Mouse (Mus musculus) retina, postnatal 1 day (tissue): ENCODE measurements around the gene Ldb3.

ENCODE experiments used
- DNase-seq: peaks from one replicate; pipeline ENCODE4 v3.0.0-alpha.2; 2012

Gene Ldb3

DNA sequence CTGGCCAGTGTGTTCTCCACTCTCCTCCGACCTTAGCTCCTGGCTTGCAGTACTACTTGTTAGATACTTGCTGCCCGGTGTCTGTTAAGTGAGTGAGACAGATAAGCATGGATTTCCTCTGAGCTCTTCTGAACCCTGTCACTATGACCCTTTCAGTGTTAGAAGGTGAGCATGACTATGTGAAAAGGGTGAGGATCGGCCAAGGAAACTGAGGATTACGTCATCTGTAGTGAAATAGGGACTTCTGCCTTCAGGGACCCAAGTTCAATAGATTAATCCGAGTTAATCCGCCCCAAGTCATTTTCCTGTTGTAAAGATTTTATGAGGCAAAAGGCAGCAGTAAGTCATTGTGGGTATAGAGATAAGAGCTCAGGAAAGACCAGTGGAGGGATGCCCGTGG, 83.2 kb downstream of the Ldb3 start:
- DNase-seq: no peak

DNA sequence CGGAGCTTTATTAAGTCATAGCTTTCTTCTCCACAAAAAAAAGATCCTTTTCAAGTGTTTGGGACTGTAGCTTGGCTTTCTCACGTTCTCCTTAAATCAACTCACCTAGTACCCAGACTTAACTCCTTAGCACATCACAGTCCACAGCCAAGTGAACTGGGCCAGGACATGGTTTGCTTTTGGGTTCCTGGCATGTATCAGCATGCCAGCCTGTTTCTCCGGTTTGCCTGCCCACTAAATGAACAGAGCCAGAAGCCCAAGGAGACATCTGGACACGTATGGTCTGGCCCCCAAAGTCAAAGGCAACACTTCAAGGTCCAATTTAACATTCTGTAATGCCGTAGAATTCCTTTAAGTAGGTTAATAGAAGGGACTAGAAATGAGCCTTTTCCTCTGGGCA, 84.1 kb downstream of the Ldb3 start:
- no peak for DNase-seq

DNA sequence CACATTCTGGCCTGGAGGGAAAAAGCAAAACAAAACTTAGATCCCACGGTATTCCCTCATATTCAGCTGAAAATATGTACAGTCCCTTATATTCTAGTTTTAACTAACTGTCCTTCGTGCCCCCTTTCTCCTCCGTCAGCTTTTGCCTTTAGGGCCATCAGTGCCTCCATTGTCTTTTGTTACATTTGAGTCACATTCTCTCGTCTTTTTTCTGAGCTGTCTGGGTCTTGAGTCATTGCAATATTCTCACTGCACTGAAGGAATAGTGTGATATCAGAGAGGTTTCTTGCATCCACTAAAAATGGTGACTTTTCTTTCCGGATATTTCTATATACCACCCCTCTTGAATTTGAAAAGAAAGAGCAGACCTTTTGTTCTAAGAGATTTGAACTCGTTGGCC, 84.7 kb downstream of the Ldb3 start:
- DNase-seq: no peak

DNA sequence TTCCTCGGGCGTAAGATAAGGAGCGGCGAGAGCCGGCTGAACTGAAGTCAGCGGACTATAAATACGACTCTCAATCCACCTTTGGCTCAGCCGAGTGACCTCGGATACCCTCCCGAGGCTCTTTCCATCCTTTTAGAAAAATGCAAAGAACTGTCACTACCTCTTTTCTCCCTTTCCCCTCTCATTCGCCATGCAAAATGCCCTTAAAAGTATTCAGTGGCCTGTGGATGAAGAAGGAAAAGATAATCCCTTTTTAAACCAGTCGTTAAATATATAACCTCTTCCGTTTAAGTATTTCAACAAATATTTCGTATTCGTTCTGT, 85.2 kb downstream of the Ldb3 start, which contains the start of gene Bmpr1a:
TSS of gene Bmpr1a (minus strand) at position 17 of the 323 bp plus-strand sequence.
- no peak for DNase-seq

DNA sequence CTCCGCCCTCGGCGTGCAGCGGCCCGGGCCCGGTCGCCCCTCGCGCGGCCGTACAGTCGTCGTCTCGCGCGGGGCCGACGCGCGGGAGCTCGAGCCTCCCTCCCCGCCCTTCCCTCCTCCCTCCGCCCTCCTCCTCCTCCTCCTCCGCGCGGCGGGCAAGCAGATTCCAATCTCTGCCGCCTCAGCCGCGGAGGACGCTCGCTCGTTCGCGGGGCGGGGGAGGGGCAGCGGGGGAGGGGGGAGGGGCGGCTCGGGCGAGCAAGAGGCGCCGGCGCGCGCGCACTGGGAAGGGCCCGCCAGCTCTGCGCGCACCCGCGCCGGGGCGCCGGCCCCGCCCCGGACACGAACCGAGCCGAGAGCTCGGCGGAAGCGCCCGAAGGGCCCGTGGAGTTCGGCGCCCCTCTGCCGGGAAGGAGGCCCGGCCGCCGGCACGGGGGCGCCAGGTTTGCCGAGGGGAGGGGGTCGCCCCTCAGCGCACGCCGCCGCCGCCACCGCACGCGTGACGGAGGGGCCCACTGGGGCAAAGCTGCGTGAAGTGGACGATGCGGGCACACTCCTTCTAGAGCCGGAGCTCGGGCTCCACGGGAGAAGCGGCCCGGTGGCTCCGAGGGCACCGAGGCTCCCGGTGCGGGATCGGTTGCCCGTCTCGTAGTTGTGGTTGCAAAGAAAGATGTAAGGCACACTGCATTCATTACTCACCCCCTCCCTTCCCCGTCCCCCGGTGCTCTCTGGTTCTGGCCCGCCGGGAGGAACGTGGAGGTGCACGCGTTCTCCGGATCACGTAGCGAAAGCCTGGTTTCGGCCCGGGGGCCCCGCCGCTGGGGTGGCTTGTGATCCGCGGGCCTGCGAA, 85.8 kb downstream of the Ldb3 start:
- DNase-seq: peak; percentile 94

DNA sequence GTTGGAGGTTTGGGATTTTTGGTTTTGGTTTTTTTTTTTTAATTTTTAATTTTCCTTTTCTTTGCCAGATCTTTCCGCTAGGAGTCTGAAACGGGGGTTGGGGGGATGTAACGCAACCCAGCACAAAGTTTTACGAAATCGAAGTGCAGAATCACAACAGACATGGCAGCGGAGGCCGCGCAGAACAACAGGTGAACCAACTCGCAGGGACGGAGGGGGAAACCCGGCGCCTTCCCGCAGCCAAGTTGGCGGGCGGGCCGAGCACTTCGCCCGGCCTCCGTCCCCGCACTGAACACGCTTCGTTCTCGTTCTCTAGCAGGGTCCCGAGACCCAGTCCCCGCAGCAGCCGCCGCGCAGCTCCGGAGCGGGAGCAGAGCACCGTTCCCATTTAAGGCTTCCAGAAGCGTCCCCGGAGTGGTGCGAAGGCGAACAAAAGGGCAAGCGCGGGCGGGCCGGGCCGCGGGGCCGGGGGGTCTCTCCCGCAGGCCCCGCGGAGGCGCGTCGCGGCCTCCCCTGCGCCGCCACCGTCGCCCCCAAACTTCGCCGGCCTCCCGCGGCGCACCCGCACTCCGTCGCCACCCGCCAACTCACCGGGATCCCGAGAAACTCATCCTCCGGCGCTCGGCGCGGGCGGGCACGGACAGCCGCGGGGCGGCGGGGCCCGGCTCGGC, 86.5 kb downstream of the Ldb3 start:
- DNase-seq: peak; percentile 69

DNA sequence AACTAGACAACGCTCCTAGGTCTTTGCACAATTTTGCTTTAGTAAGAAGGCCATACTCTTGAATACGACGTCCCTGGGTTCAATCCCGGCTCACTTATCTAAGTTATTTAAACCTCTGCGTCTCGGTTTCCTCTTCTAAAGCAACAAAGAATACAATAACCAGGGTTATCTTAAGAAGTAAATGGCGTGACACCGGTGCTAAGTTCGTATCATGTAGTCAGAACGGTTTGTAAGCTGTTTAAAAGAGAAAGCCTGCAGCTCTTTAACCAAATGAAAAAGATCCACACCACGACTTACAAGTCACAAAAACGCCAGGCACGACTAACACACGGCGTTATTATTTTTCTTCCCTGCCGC, 87.1 kb downstream of the Ldb3 start:
- DNase-seq: no peak

DNA sequence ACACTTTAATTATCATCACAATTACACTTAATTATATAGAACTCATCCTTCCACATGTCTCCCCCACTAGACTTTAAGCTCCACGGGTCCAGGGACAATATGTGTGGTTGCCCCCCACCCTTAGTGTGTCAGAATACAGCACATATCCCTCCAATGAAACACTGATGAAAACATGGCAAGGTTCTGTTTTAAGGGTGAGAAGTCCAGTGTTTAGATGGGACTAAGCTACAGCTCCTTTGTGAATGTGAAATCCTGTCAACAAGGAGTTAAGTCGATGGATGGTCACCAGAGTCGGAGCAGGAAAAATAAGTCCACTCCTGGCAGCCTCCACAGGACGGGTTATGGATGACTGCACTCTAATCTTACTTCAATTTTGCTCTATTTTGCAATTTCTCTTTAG, 88.2 kb downstream of the Ldb3 start:
- DNase-seq: peak; percentile 42

DNA sequence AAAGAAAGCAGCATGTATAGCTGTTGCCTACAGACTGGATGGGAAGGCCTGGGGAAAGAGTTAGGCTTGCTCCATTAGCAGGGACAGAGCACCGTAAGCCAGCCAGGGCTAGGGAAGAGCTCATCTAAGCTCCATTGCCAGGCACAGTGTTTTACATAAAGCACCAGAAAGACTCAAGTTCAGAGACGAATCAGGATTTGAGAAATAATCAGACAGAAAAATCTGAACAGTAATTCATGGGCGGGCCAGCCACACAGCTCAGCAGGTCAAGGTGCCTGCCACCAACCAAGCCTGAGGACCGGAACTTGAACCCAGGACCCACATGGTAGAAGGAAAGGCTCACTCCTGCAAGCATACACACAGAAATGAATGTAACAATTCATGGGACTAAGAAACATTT, 88.8 kb downstream of the Ldb3 start:
- no peak for DNase-seq

DNA sequence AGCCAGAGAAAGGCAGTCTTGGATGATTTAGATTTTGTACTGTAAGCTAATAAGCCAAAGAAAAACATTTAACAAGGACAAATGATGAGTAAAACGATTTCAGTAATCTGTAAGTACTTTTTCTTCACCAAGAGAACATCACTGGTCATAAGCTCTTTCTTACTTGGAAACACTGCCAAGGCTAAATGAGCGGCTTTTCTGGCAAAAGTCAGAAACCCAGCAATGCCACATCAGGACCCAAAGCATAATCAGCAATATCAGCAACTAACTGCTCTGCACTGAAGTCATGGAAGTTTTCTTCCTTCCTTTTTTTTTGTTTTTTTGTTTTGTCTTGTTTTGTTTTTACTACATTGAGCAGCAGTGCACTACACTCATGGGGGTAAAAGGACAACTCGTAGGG, 91.1 kb downstream of the Ldb3 start:
- DNase-seq: no peak

DNA sequence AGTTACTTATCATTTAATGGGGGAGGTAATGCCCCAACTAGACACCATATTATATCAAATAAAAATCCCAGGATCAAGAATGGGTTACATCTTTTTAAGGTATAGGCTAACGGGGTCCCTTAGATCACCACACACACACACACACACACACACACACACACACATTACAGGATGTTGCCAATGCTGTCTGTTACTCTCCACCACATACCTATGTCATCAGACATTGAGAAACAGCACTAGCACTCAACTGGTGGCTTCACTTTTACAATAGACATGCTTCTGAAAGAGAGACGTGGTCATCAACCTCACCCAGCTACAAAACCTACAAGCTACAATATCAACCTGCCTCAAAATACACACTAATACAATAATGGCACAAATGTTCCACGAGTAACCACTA, 94.8 kb downstream of the Ldb3 start:
- DNase-seq: no peak

DNA sequence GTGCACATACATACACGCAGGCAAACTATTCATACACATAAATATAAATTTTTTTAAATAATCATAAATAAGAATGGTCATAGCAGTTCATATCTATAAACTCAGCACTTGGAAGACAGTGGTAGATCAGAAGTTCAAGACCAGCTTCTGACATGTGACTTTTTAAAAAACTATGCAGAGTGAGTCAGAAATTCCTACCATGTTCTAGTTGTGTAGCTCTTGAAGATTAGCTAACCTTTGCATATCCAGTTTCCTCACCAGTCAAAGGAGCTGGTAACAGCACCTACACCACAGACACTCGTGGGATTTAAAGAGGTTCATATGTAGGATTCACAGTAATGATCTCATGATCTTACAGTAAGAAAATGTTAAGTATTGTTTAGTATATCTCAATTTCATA, 95.8 kb downstream of the Ldb3 start:
- DNase-seq: no peak

DNA sequence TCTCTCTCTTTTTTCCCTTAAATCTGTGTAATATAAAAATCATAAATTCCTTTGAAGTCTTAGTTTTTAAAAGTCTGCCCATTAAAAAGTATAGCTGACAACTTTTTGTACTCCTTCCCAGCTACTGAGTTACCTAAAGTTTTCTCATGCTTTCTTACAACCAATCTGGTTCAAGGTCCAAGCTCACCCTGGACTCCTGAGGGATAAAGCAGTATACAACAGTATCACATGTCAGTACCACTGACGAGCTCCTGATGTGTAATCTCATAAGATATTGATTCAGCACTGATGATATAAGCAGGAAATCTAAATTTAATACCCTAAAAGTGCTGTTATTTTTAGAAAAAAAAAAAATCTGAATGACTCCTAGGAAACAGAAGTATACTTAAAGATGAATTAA, 97.5 kb downstream of the Ldb3 start:
- no peak for DNase-seq

DNA sequence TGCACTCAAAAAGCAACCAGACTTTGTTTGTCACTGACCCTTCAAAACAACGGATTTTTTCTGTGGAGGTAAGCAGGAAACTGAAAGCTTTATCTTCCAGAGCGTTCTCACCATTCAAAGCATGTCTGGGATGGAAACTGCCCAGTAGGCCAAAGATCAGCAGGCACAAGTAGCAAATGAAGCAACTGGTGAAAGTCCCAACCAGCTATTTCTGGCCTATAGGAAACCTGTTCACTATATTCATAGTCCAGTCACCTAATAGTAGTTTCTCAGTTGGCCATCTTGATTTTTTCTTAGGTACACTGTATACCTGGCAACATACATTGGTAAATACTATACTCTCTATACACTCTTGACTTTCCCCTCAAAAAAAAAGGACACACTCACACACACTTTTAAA, 98.6 kb downstream of the Ldb3 start:
- DNase-seq: no peak

DNA sequence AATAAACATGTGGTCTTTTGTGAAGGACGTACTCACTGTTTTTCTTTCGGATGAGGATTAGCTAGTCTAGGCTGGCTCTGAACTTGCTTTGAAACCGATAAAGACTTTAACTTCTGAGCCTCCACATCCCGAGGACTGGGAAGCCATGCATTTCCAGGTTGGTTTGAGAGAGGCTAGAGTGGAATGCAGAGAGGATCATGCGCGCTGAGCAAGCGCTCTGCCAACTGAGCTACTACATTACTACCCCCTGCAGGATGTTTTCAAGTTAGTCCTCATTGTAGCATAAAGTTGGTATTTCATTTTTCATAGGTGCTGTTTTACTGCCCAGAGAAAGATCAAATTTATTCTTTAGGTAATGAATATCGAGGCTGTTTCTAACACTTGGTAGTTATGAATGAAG, 102.3 kb downstream of the Ldb3 start:
- DNase-seq: no peak

DNA sequence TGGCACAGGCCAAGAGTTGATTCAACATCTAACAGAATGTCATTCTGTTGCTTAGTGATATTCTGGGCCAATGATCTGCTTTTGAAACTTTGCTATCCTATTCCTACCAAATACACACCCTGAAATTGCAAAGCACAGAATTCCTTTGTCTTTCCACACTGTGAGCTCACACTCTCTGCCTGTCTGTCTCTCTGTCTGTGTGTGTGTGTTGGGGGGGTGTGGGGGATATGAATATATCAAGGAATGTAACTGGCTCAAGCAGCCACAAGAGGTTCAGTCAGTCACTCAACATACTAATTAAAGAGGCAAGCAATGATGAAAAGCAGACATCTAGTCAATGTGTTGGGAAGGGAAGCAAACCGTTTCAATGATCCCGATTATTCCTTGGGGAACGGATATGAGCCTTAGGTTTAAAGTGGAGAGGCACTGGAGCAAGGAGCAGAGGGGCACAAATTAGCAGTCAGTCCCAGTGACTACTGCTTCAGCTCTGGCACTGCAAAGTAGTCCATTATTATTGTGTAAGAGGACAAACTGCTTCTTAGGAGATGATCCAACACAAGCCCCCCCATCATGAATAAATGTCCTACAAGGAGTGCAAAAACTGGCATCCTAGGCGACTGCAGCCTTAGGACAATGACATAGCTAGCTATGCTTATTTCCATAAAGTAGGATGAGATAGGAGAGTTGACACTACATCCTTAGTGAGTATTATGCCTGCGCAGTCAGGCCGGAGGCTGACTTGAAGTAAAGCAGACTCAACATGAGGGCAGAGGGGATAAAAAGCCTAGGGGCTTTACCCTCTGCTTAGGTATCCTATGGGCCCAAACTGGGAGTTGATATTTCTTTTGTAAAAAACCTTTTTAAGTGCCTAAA, 104.8 kb downstream of the Ldb3 start:
- DNase-seq: no peak
